Comparison of ENCODE assay signal across 11 mouse cellular contexts in the genomic region with DNA sequence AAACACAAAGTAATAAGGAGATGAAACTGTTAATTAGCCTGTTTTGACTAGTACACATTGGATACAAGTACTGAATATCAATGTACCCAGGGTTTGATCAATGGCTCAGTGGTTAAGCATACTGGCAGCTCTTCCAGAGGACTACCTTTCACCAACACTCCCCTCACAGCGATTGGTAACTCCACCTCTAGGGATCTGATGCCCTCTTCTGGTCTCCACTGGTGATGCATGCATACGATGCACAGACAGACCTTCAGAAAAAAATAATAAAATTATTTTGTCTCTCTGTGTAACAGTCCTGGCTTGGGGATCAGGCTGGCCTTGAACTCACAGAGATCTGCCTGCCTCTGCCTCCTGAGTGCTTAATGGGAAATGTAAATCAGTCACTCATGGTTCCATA. TPM values are rescaled to one million over a fixed set of nuclear protein-coding genes. Genes with fewer than 3 reads are reported as not detected.
DNase-seq lines count a peak whose midpoint lies in the region; ATAC-seq and TF ChIP-seq lines count a peak whose summit lies in the region.
"Had no signal": no experiment of that assay in that cellular context is flagged by ENCODE, and none has a peak within 500 bp of the region (broad histone marks: within the 10 kb centered on the region; RNA-seq: fewer than 3 reads in every experiment).

No protein-coding gene starts in this region.

- H3K9me3 ChIP-seq in kidney, postnatal 0 days (replicated peaks; ENCODE audit: low read length): no peaks in the 10 kb centered on the region
- H3K9me3 ChIP-seq in hindbrain, embryonic 10.5 days: no peaks in the 10 kb centered on the region
- no peaks in the 10 kb centered on the region for H3K9me3 ChIP-seq in midbrain, embryonic 15.5 days
- H3K9me3 ChIP-seq: embryonic facial prominence, embryonic 12.5 days had no signal

- no peaks in the 10 kb centered on the region for H3K4me1 ChIP-seq in kidney, postnatal 0 days (replicated peaks; ENCODE audit: insufficient read depth, low read length)
- H3K4me1 ChIP-seq in hindbrain, embryonic 10.5 days (replicated peaks): no peaks in the 10 kb centered on the region
- H3K4me1 ChIP-seq in midbrain, embryonic 15.5 days: no peaks in the 10 kb centered on the region
- H3K4me1 ChIP-seq: embryonic facial prominence, embryonic 12.5 days had no signal

- WGBS in kidney, postnatal 0 days: 47% methylated on average over 2 of the region's 2 CpGs
- WGBS in hindbrain, embryonic 10.5 days: 52% methylated on average over 2 of the region's 2 CpGs
- 50% methylated on average over 2 of the region's 2 CpGs for WGBS in midbrain, embryonic 15.5 days

- H3K27ac ChIP-seq in kidney, postnatal 0 days: no peak overlapping the region
- no peak overlapping the region for H3K27ac ChIP-seq in hindbrain, embryonic 10.5 days
- no peak overlapping the region for H3K27ac ChIP-seq in midbrain, embryonic 15.5 days
- H3K27ac ChIP-seq: embryonic facial prominence, embryonic 12.5 days had no signal

- H3K27me3 ChIP-seq in kidney, postnatal 0 days (ENCODE audit: insufficient read depth, low read length): no peaks in the 10 kb centered on the region
- no peaks in the 10 kb centered on the region for H3K27me3 ChIP-seq in hindbrain, embryonic 10.5 days (ENCODE audit: insufficient read depth, poor library complexity, severe bottlenecking)
- no peaks in the 10 kb centered on the region for H3K27me3 ChIP-seq in midbrain, embryonic 15.5 days (replicated peaks)
- H3K27me3 ChIP-seq: embryonic facial prominence, embryonic 12.5 days had no signal

- H3K4me2 ChIP-seq in kidney, postnatal 0 days (ENCODE audit: low read length): no peak overlapping the region
- H3K4me2 ChIP-seq in midbrain, embryonic 15.5 days: no peak overlapping the region
- H3K4me2 ChIP-seq: embryonic facial prominence, embryonic 12.5 days had no signal

- DNase-seq in adrenal gland, adult 2 months: peak; percentile 11
- no peak for DNase-seq in adrenal gland, adult 8-10 months
- peak; percentile 16 for DNase-seq in right cerebral cortex, postnatal 14 days
- no peak for DNase-seq in right cerebral cortex, postnatal 25 days
- DNase-seq in kidney, postnatal 0 days (ENCODE audit: low spot score): peak; percentile 40
- no peak for DNase-seq in hindbrain, embryonic 10.5 days (ENCODE audit: low spot score)

- H3K9ac ChIP-seq in kidney, postnatal 0 days (ENCODE audit: low read depth, low read length): no peak overlapping the region
- no peak overlapping the region for H3K9ac ChIP-seq in midbrain, embryonic 15.5 days
- H3K9ac ChIP-seq: embryonic facial prominence, embryonic 12.5 days had no signal

- no peak overlapping the region for H3K4me3 ChIP-seq in kidney, postnatal 0 days (replicated peaks; ENCODE audit: low read depth, low read length)
- no peak overlapping the region for H3K4me3 ChIP-seq in hindbrain, embryonic 10.5 days
- H3K4me3 ChIP-seq in midbrain, embryonic 15.5 days: no peak overlapping the region
- H3K4me3 ChIP-seq: embryonic facial prominence, embryonic 12.5 days had no signal

- no peak for ATAC-seq in kidney, postnatal 0 days (replicated peaks; ENCODE audit: low FRiP score, low read depth)
- peak; percentile 33; the same call in 1 of the 2 replicates for ATAC-seq in neutrophil, adult 5-6 weeks (ENCODE audit: extremely low read depth, insufficient number of reproducible peaks, low FRiP score, poor library complexity, severe bottlenecking)
- ATAC-seq in midbrain, embryonic 15.5 days (replicated peaks): no peak

- peak; percentile 63 for TF ChIP-seq CTCF in kidney, postnatal 0 days (IDR thresholded peaks at IDR 0.05; ENCODE audit: low read depth)

- H3K36me3 ChIP-seq in kidney, postnatal 0 days (ENCODE audit: insufficient read depth, low read length): no peaks in the 10 kb centered on the region
- no peaks in the 10 kb centered on the region for H3K36me3 ChIP-seq in hindbrain, embryonic 10.5 days
- H3K36me3 ChIP-seq in midbrain, embryonic 15.5 days (replicated peaks): no peaks in the 10 kb centered on the region
- H3K36me3 ChIP-seq: embryonic facial prominence, embryonic 12.5 days had no signal

RNA-seq across cellular contexts. Expression of gene Btf3, which starts 15.3 kb away (rescaled TPM):
- total RNA-seq in adrenal gland, adult 2 months (2021): 100 to 1,000 TPM; 331 to 381 TPM
- polyA plus RNA-seq in adrenal gland, adult 2 months (2012; rRNA removed): 20.2 and 21.6 TPM in 2 replicates
- total RNA-seq in adrenal gland, adult 8-10 months (2022): 100 to 1,000 TPM; 278 to 323 (median 310) TPM
- polyA plus RNA-seq in kidney, postnatal 0 days (2015; fragmentation: Nextera tagmentation; extraction: Ambion mirVana): 766 and 788 TPM in 2 replicates
- total RNA-seq in neutrophil, adult 5-6 weeks (2017): 539 and 559 TPM in 2 replicates
- polyA plus RNA-seq in hindbrain, embryonic 10.5 days (2016; fragmentation: Nextera tagmentation; extraction: Ambion mirVana): 664 and 711 TPM in 2 replicates
- polyA plus RNA-seq in midbrain, embryonic 15.5 days (2015; fragmentation: Nextera tagmentation; extraction: Ambion mirVana): 426 and 445 TPM in 2 replicates

RNA-seq across cellular contexts. Expression of gene Foxd1, which starts 21.9 kb away (rescaled TPM):
- 1 to 10 TPM in 1 of 2 experiments, under 1 TPM in 1; 0.26 to 1.4 TPM for total RNA-seq in adrenal gland, adult 2 months (2021)
- 1.6 and 2.5 TPM in 2 replicates for polyA plus RNA-seq in adrenal gland, adult 2 months (2012; rRNA removed)
- total RNA-seq in adrenal gland, adult 8-10 months (2022): 1 to 10 TPM in 3 of 4 experiments, under 1 TPM in 1; 0.96 to 1.8 (median 1.4) TPM
- polyA plus RNA-seq in kidney, postnatal 0 days (2015; fragmentation: Nextera tagmentation; extraction: Ambion mirVana): 2.4 and 3.4 TPM in 2 replicates
- total RNA-seq in neutrophil, adult 5-6 weeks (2017): not detected in 2 replicates
- 3.9 TPM in 2 replicates for polyA plus RNA-seq in hindbrain, embryonic 10.5 days (2016; fragmentation: Nextera tagmentation; extraction: Ambion mirVana)
- 0.89 and 1.0 TPM in 2 replicates for polyA plus RNA-seq in midbrain, embryonic 15.5 days (2015; fragmentation: Nextera tagmentation; extraction: Ambion mirVana)

RNA-seq across cellular contexts. Expression of gene Gm21976, which starts 52.4 kb away (rescaled TPM):
- not detected for total RNA-seq in adrenal gland, adult 2 months (2021)
- not detected in 2 replicates for polyA plus RNA-seq in adrenal gland, adult 2 months (2012; rRNA removed)
- not detected for total RNA-seq in adrenal gland, adult 8-10 months (2022)
- polyA plus RNA-seq in kidney, postnatal 0 days (2015; fragmentation: Nextera tagmentation; extraction: Ambion mirVana): not detected in 2 replicates
- not detected in 2 replicates for total RNA-seq in neutrophil, adult 5-6 weeks (2017)
- polyA plus RNA-seq in hindbrain, embryonic 10.5 days (2016; fragmentation: Nextera tagmentation; extraction: Ambion mirVana): not detected in 2 replicates
- not detected in 2 replicates for polyA plus RNA-seq in midbrain, embryonic 15.5 days (2015; fragmentation: Nextera tagmentation; extraction: Ambion mirVana)
- total RNA-seq: layer of hippocampus, postnatal 36 days had no signal
- polyA plus RNA-seq: C2C12; embryonic facial prominence, embryonic 12.5 days had no signal

Comparison
In these comparisons a context has a peak if more than half of its experiments do, and no peak if none do; other contexts are left out.
1. DNase-seq: peak in adrenal gland, adult 2 months (single experiment), right cerebral cortex, postnatal 14 days (single experiment) and kidney, postnatal 0 days (single experiment); none in adrenal gland, adult 8-10 months (single experiment), right cerebral cortex, postnatal 25 days (single experiment) and hindbrain, embryonic 10.5 days (single experiment).
2. RNA of gene Btf3, which starts 15.3 kb away (polyA plus RNA-seq): 766 to 788 TPM in kidney, postnatal 0 days, 664 to 711 TPM in hindbrain, embryonic 10.5 days and 426 to 445 TPM in midbrain, embryonic 15.5 days; 20.2 to 21.6 TPM in adrenal gland, adult 2 months; every median in the first group is over 10 times any median in the second.